Mouse (Mus musculus) cortical plate, adult 2 months (tissue): ENCODE results near the gene Gm10718.
"Not testable (repeated sequence)": the region's sequence is repeated elsewhere in the genome, so short reads cannot be mapped to it uniquely, and the experiment has no call there.

Experiments
- CTCF ChIP-seq: fragments of 200-500 bp; IDR thresholded peaks from 2 replicates; pipeline ENCODE4 v1.5.1; 2011; ENCODE audit warnings: mild to moderate bottlenecking, control low read depth, low read length; ENCODE audit not compliant: insufficient read depth; ENCODE audit errors: extremely low read depth
- POLR2A ChIP-seq: fragments of 200-500 bp; IDR thresholded peaks from 2 replicates; pipeline ENCODE4 v1.6.1; 2011; ENCODE audit warnings: mild to moderate bottlenecking, low read length, control low read depth; ENCODE audit not compliant: insufficient read depth; ENCODE audit errors: extremely low read depth

GRCm38 (mm10) chr9:3030677-3031318 lies 7.5 kb downstream of the Gm10718 start:
- TF ChIP-seq POLR2A, CTCF: not testable (repeated sequence)
